In genomic region chr19:10071166-10071565, GRCm38 (mm10) we compare ENCODE assay signal across 10 mouse cellular contexts. TPM values are rescaled to one million over a fixed set of nuclear protein-coding genes. Genes with fewer than 3 reads are reported as not detected.
DNase-seq lines count a peak whose midpoint lies in the region; ATAC-seq and TF ChIP-seq lines count a peak whose summit lies in the region.
"Had no signal": no experiment of that assay in that cellular context is flagged by ENCODE, and none has a peak within 500 bp of the region (broad histone marks: within the 10 kb centered on the region; RNA-seq: fewer than 3 reads in every experiment).

No protein-coding gene starts in this region.

- no peak overlapping the region for H3K4me3 ChIP-seq in liver, postnatal 0 days (ENCODE audit: low read depth, low read length)
- H3K4me3 ChIP-seq in hindbrain, embryonic 14.5 days (replicated peaks; ENCODE audit: low read length) = no peak overlapping the region
- H3K4me3 ChIP-seq in lung, adult 2 months (replicated peaks; ENCODE audit: extremely low read depth, low read depth, low read length) = no peak overlapping the region
- H3K4me3 ChIP-seq: heart, embryonic 10.5 days had no signal

- no peak for TF ChIP-seq CTCF in liver, postnatal 0 days (IDR thresholded peaks at IDR 0.05; ENCODE audit: low read depth)
- no peak for TF ChIP-seq CTCF in lung, adult 2 months (IDR thresholded peaks at IDR 0.05; ENCODE audit: insufficient read depth, low read length)

- no peak for ATAC-seq in liver, postnatal 0 days
- ATAC-seq in hindbrain, embryonic 14.5 days (ENCODE audit: low FRiP score) = peak; percentile 60; the same call in 1 of the 2 replicates

- H3K9me3 ChIP-seq in liver, postnatal 0 days (ENCODE audit: low read length) = no peaks in the 10 kb centered on the region
- no peaks in the 10 kb centered on the region for H3K9me3 ChIP-seq in hindbrain, embryonic 14.5 days (ENCODE audit: control insufficient read depth, low read length)
- H3K9me3 ChIP-seq: heart, embryonic 10.5 days had no signal

- H3K4me2 ChIP-seq in liver, postnatal 0 days (ENCODE audit: low read depth, low read length) = no peak overlapping the region
- no peak overlapping the region for H3K4me2 ChIP-seq in hindbrain, embryonic 14.5 days (replicated peaks)

- 0 out of 2 replicates have a peak overlapping the region, but pooled peaks have one; percentile 3 for H3K27ac ChIP-seq in liver, postnatal 0 days (ENCODE audit: low read depth)
- peak overlapping the region; percentile 47 for H3K27ac ChIP-seq in hindbrain, embryonic 14.5 days
- H3K27ac ChIP-seq: heart, embryonic 10.5 days; macrophage had no signal

- no peaks in the 10 kb centered on the region for H3K27me3 ChIP-seq in liver, postnatal 0 days (ENCODE audit: insufficient read depth, low read length)
- H3K27me3 ChIP-seq in hindbrain, embryonic 14.5 days (ENCODE audit: control insufficient read depth, insufficient read depth, low read length) = no peaks in the 10 kb centered on the region

- TF ChIP-seq POLR2A in lung, adult 2 months (IDR thresholded peaks at IDR 0.05; ENCODE audit: borderline replicate concordance, extremely low read depth, low read depth, low read length) = no peak

- 76% methylated on average over 5 of the region's 5 CpGs for WGBS in liver, postnatal 0 days (ENCODE audit: insufficient replicate concordance)
- WGBS in hindbrain, embryonic 14.5 days = 69% methylated on average over 5 of the region's 5 CpGs
- 60% methylated on average over 5 of the region's 5 CpGs for WGBS in lung, adult 2 months

- intact Hi-C loops in left cerebral cortex, postnatal 25 days (cut with DNase I) = no loop called here

- DNase-seq in adrenal gland, postnatal 14 days = peak; percentile 70
- no peak for DNase-seq in adrenal gland, adult (ENCODE audit: inconsistent age in 2 of 2, low spot score in 1 of 2)
- no peak for DNase-seq in liver, postnatal 0 days
- DNase-seq in liver = no peak
- peak; percentile 36 for DNase-seq in hindbrain, embryonic 14.5 days (ENCODE audit: low spot score)
- peak; percentile 37 to 61 for DNase-seq in left cerebral cortex, postnatal 25 days (ENCODE audit: low spot score in 2 of 2)
- DNase-seq in urinary bladder, postnatal 4 days (ENCODE audit: low spot score in 2 of 2) = no peak
- no peak for DNase-seq in lung, adult 2 months

- no peak for TF ChIP-seq EP300 in liver, postnatal 0 days (IDR thresholded peaks at IDR 0.05; ENCODE audit: low read depth)

- H3K9ac ChIP-seq in liver, postnatal 0 days (replicated peaks) = no peak overlapping the region
- no peak overlapping the region for H3K9ac ChIP-seq in hindbrain, embryonic 14.5 days

- H3K4me1 ChIP-seq in liver, postnatal 0 days (ENCODE audit: insufficient read depth) = peaks cover 8% of the 10 kb centered on the region
- no peaks in the 10 kb centered on the region for H3K4me1 ChIP-seq in hindbrain, embryonic 14.5 days (replicated peaks; ENCODE audit: control insufficient read depth, insufficient read depth, low read length)
- no peaks in the 10 kb centered on the region for H3K4me1 ChIP-seq in lung, adult 2 months (ENCODE audit: control insufficient read depth, insufficient read depth, low read length)
- H3K4me1 ChIP-seq: heart, embryonic 10.5 days had no signal

- peaks cover 59% of the 10 kb centered on the region for H3K36me3 ChIP-seq in liver, postnatal 0 days (replicated peaks; ENCODE audit: insufficient read depth, low read length)
- peaks cover 100% of the 10 kb centered on the region for H3K36me3 ChIP-seq in hindbrain, embryonic 14.5 days (replicated peaks; ENCODE audit: control insufficient read depth, insufficient read depth)

RNA-seq across cellular contexts. Expression of gene Fads3, which starts 29.8 kb away (rescaled TPM):
- total RNA-seq in adrenal gland, postnatal 14 days (2021) = 11.3 and 14.0 TPM in 2 replicates
- polyA plus RNA-seq in liver, postnatal 0 days (2015; fragmentation: Nextera tagmentation; extraction: Ambion mirVana) = 1.7 and 2.0 TPM in 2 replicates
- polyA plus RNA-seq in hindbrain, embryonic 14.5 days (2014; fragmentation: Nextera tagmentation; extraction: Ambion mirVana) = 24.7 and 25.7 TPM in 2 replicates
- 10 to 100 TPM; 31.1 to 31.5 TPM for total RNA-seq in left cerebral cortex, postnatal 25 days (2021)
- 283 and 341 TPM in 2 replicates for polyA plus RNA-seq in lung, adult 2 months (2012; rRNA removed)

RNA-seq across cellular contexts. Expression of gene Fads2, which starts 30.4 kb away (rescaled TPM):
- 806 and 858 TPM in 2 replicates for total RNA-seq in adrenal gland, postnatal 14 days (2021)
- polyA plus RNA-seq in liver, postnatal 0 days (2015; fragmentation: Nextera tagmentation; extraction: Ambion mirVana) = 203 and 216 TPM in 2 replicates
- 70.5 and 87.5 TPM in 2 replicates for polyA plus RNA-seq in hindbrain, embryonic 14.5 days (2014; fragmentation: Nextera tagmentation; extraction: Ambion mirVana)
- 100 to 1,000 TPM; 141 to 145 TPM for total RNA-seq in left cerebral cortex, postnatal 25 days (2021)
- 62.3 and 87.2 TPM in 2 replicates for polyA plus RNA-seq in lung, adult 2 months (2012; rRNA removed)

Comparison
In these comparisons a context has a peak if more than half of its experiments do, and no peak if none do; other contexts are left out.
1. DNase-seq: peak in adrenal gland, postnatal 14 days (single experiment), hindbrain, embryonic 14.5 days (single experiment) and left cerebral cortex, postnatal 25 days (2 of 2); none in adrenal gland, adult (0 of 2), liver, postnatal 0 days (single experiment), liver (single experiment), urinary bladder, postnatal 4 days (0 of 2) and lung, adult 2 months (single experiment).
2. RNA of gene Fads3, which starts 29.8 kb away (polyA plus RNA-seq): 283 to 341 TPM in lung, adult 2 months; 24.7 to 25.7 TPM in hindbrain, embryonic 14.5 days and 1.7 to 2.0 TPM in liver, postnatal 0 days; every median in the first group is over 10 times any median in the second.